Mouse (Mus musculus) testis, adult 2 months (tissue): Measurements from ENCODE around the gene Sdccag8.

Source experiments
- CTCF ChIP-seq: fragments of 200-500 bp; IDR thresholded peaks from 2 replicates; pipeline ENCODE4 v1.5.1; 2012; ENCODE audit warnings: low read depth, mild to moderate bottlenecking, inconsistent platforms, low read length, moderate library complexity; ENCODE audit not compliant: control insufficient read depth, insufficient read depth, insufficient replicate concordance
- POLR2A ChIP-seq: fragments of 200-500 bp; IDR thresholded peaks from 2 replicates; pipeline ENCODE4 v1.6.1; 2012; ENCODE audit warnings: low read depth, mild to moderate bottlenecking, inconsistent platforms, low read length, moderate library complexity; ENCODE audit not compliant: control insufficient read depth

DNA sequence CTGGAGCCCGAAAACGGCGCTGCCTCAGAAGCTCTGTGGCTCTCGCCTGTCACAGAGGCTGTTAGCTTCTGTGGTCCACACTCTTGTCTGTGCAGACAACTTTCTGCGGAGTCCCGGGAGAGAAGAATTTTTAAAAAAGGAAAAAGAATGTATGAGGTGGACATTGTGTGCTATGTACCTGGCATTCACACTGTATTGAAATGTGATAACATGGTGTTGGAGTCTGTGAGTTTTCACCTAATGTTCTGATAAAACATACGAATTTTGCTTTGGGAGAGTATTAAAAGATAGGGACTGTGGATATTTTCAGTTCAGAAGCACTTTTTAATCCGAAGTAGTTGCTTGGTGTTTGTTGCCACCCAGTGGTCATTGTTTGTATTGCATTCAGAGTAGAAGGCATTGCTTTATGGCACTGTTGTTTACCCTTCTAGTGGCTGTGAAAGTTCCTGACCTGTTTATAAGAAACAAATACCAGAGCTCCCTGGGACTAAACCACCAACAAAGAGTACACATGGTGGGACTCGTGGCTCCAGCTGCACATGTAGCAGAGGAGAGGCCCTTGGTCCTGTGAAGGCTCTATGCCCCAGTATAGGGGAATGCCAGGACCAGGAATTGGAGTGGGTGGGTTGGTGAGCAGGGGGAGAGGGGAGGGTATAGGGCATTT, 47.7 kb downstream of the Sdccag8 start:
- TF ChIP-seq POLR2A, result no peak
- no peak for TF ChIP-seq CTCF
